ENCODE assay signal across 13 mouse cellular contexts in genomic region chr2:158733136-158733535, GRCm38 (mm10). TPM values are rescaled to one million over a fixed set of nuclear protein-coding genes. Genes with fewer than 3 reads are reported as not detected.
A peak's percentile ranks its signal among the peaks of the same experiment; 100 is the strongest.
DNase-seq lines count a peak whose midpoint lies in the region; ATAC-seq and TF ChIP-seq lines count a peak whose summit lies in the region.
"Had no signal": no experiment of that assay in that cellular context is flagged by ENCODE, and none has a peak within 500 bp of the region (broad histone marks: within the 10 kb centered on the region; RNA-seq: fewer than 3 reads in every experiment).

No protein-coding gene starts in this region.

- no peak for DNase-seq in kidney, adult 2 months
- no peak for DNase-seq in kidney, postnatal 4 days
- no peak for DNase-seq in lung, postnatal 0 days (ENCODE audit: low spot score)
- DNase-seq in lung, postnatal 10 days: no peak
- DNase-seq in thymus, postnatal 36 days: peak; percentile 37 to 47
- DNase-seq: right cerebral cortex, postnatal 25 days had no signal

- no peak for ATAC-seq in lung, postnatal 0 days
- ATAC-seq in midbrain, embryonic 13.5 days: no peak

- peak overlapping the region; percentile 18 for H3K27ac ChIP-seq in kidney, adult 2 months (ENCODE audit: insufficient read depth, low read depth, low read length)
- 0 out of 2 replicates have a peak overlapping the region, but pooled peaks have one; percentile 9 for H3K27ac ChIP-seq in lung, postnatal 0 days (ENCODE audit: low read length)
- peak overlapping the region; percentile 62 for H3K27ac ChIP-seq in cortical plate, adult 2 months (ENCODE audit: insufficient read depth, low read length)
- H3K27ac ChIP-seq in midbrain, embryonic 13.5 days: no peak overlapping the region
- H3K27ac ChIP-seq: embryonic facial prominence, embryonic 13.5 days; forebrain, embryonic 10.5 days; midbrain, embryonic 10.5 days had no signal

- no peaks in the 10 kb centered on the region for H3K9me3 ChIP-seq in lung, postnatal 0 days (ENCODE audit: low read length)
- H3K9me3 ChIP-seq in midbrain, embryonic 13.5 days: no peaks in the 10 kb centered on the region
- H3K9me3 ChIP-seq: embryonic facial prominence, embryonic 13.5 days; forebrain, embryonic 10.5 days; midbrain, embryonic 10.5 days had no signal

- H3K9ac ChIP-seq in lung, postnatal 0 days (replicated peaks; ENCODE audit: low read depth): no peak overlapping the region
- H3K9ac ChIP-seq in midbrain, embryonic 13.5 days (replicated peaks): no peak overlapping the region
- H3K9ac ChIP-seq: embryonic facial prominence, embryonic 13.5 days; lung, embryonic 14.5 days had no signal

- H3K4me2 ChIP-seq in lung, postnatal 0 days (replicated peaks; ENCODE audit: low read depth, low read length): no peak overlapping the region
- no peak overlapping the region for H3K4me2 ChIP-seq in midbrain, embryonic 13.5 days (replicated peaks)
- H3K4me2 ChIP-seq: embryonic facial prominence, embryonic 13.5 days; lung, embryonic 14.5 days had no signal

- H3K4me1 ChIP-seq in kidney, adult 2 months (ENCODE audit: control insufficient read depth, insufficient read depth, low read length): peaks cover 20% of the 10 kb centered on the region
- H3K4me1 ChIP-seq in lung, postnatal 0 days (ENCODE audit: insufficient read depth, low read depth, low read length): peaks cover 6% of the 10 kb centered on the region; the same call in 1 of the 2 replicates
- peaks cover 17% of the 10 kb centered on the region for H3K4me1 ChIP-seq in cortical plate, adult 2 months (ENCODE audit: control insufficient read depth, insufficient read depth, low read length)
- no peaks in the 10 kb centered on the region; the same call in 1 of the 2 replicates for H3K4me1 ChIP-seq in midbrain, embryonic 13.5 days (replicated peaks)
- H3K4me1 ChIP-seq: forebrain, embryonic 10.5 days had no signal

- TF ChIP-seq POLR2A in kidney, adult 2 months (IDR thresholded peaks at IDR 0.05; ENCODE audit: low read depth, low read length): no peak
- TF ChIP-seq POLR2A in cortical plate, adult 2 months (IDR thresholded peaks at IDR 0.05; ENCODE audit: extremely low read depth, insufficient read depth, low read length): no peak

- 76% methylated on average over 4 of the region's 4 CpGs for WGBS in kidney, adult 2 months
- 63% methylated on average over 4 of the region's 4 CpGs for WGBS in lung, postnatal 0 days
- 88% methylated on average over 4 of the region's 4 CpGs for WGBS in midbrain, embryonic 13.5 days

- no peak overlapping the region for H3K4me3 ChIP-seq in kidney, adult 2 months (ENCODE audit: insufficient read depth, low read depth, low read length)
- no peak overlapping the region for H3K4me3 ChIP-seq in lung, postnatal 0 days (ENCODE audit: low read depth, low read length)
- H3K4me3 ChIP-seq in cortical plate, adult 2 months (ENCODE audit: insufficient read depth, low read length): no peak overlapping the region
- no peak overlapping the region for H3K4me3 ChIP-seq in midbrain, embryonic 13.5 days (replicated peaks)
- H3K4me3 ChIP-seq: embryonic facial prominence, embryonic 13.5 days; forebrain, embryonic 10.5 days; midbrain, embryonic 10.5 days; myocyte had no signal

- no peaks in the 10 kb centered on the region for H3K27me3 ChIP-seq in kidney, adult 2 months (replicated peaks; ENCODE audit: control insufficient read depth, insufficient read depth, low read length)
- no peaks in the 10 kb centered on the region for H3K27me3 ChIP-seq in lung, postnatal 0 days (replicated peaks; ENCODE audit: insufficient read depth, low read length)
- no peaks in the 10 kb centered on the region for H3K27me3 ChIP-seq in midbrain, embryonic 13.5 days
- H3K27me3 ChIP-seq: embryonic facial prominence, embryonic 13.5 days had no signal

- H3K36me3 ChIP-seq in kidney, adult 2 months (ENCODE audit: control insufficient read depth, insufficient read depth, low read length): no peaks in the 10 kb centered on the region
- no peaks in the 10 kb centered on the region for H3K36me3 ChIP-seq in lung, postnatal 0 days (ENCODE audit: insufficient read depth, low read length)
- no peaks in the 10 kb centered on the region for H3K36me3 ChIP-seq in midbrain, embryonic 13.5 days
- H3K36me3 ChIP-seq: embryonic facial prominence, embryonic 13.5 days; forebrain, embryonic 10.5 days; midbrain, embryonic 10.5 days had no signal

- TF ChIP-seq EP300 in lung, postnatal 0 days (IDR thresholded peaks at IDR 0.05): no peak

- no peak for TF ChIP-seq CTCF in kidney, adult 2 months (conservative IDR thresholded peaks at IDR 0.05; ENCODE audit: insufficient read depth, insufficient read length, low read depth, low read length)
- TF ChIP-seq CTCF in lung, postnatal 0 days (IDR thresholded peaks at IDR 0.05): no peak
- TF ChIP-seq CTCF in cortical plate, adult 2 months (IDR thresholded peaks at IDR 0.05; ENCODE audit: extremely low read depth, insufficient read depth, low read length): no peak

RNA-seq across cellular contexts. Expression of gene Fam83d, which starts 34.8 kb away (rescaled TPM):
- polyA plus RNA-seq in kidney, adult 2 months (2012; rRNA removed): 0.50 and 0.69 TPM in 2 replicates
- polyA plus RNA-seq in lung, postnatal 0 days (2015; fragmentation: Nextera tagmentation; extraction: Ambion mirVana): 4.5 and 5.5 TPM in 2 replicates
- 2.0 and 2.2 TPM in 2 replicates for polyA plus RNA-seq in cortical plate, adult 2 months (2012; rRNA removed)
- 16.6 and 17.6 TPM in 2 replicates for polyA plus RNA-seq in midbrain, embryonic 13.5 days (2015; fragmentation: Nextera tagmentation; extraction: Ambion mirVana)

Comparison
In these comparisons a context has a peak if more than half of its experiments do, and no peak if none do; other contexts are left out.
1. DNase-seq: peak in thymus, postnatal 36 days (2 of 2); none in kidney, adult 2 months (single experiment), kidney, postnatal 4 days (0 of 2), lung, postnatal 0 days (single experiment) and lung, postnatal 10 days (single experiment).